Mouse (Mus musculus) liver, embryonic 13.5 days (tissue): Measurements from ENCODE around the gene Trim41. TPM values are rescaled to one million over a fixed set of nuclear protein-coding genes. Genes with fewer than 3 reads are reported as not detected.
"Not testable (repeated sequence)": the region's sequence is repeated elsewhere in the genome, so short reads cannot be mapped to it uniquely, and the experiment has no call there.

ENCODE experiments used
- ATAC-seq: fragments of 200-750 bp; cut with Nextera tagmentation; 2 replicates; pipeline ENCODE4 v1.8.0; 2017; ENCODE audit warnings: low read depth, mild to moderate bottlenecking, moderate number of reproducible peaks, moderate library complexity
- DNase-seq: peaks from one replicate; pipeline ENCODE4 v3.0.0; 2022
- H3K27ac ChIP-seq: fragments of 300-500 bp; sonication (generic); 2 replicates; pipeline ENCODE4 v1.5.1; 2015; ENCODE audit warnings: moderate library complexity, mild to moderate bottlenecking, inconsistent platforms
- H3K27me3 ChIP-seq: fragments of 300-500 bp; sonication (generic); 2 replicates; pipeline ENCODE4 v1.6.1; 2015; ENCODE audit warnings: mild to moderate bottlenecking, inconsistent platforms
- H3K36me3 ChIP-seq: fragments of 300-500 bp; sonication (generic); 2 replicates; pipeline ENCODE4 v1.6.1; 2015; ENCODE audit warnings: mild to moderate bottlenecking, inconsistent platforms
- H3K4me1 ChIP-seq: fragments of 300-500 bp; sonication (generic); replicated peaks from 2 replicates; pipeline ENCODE4 v1.6.1; 2015; ENCODE audit warnings: inconsistent platforms
- H3K4me2 ChIP-seq: fragments of 300-500 bp; sonication (generic); 2 replicates; pipeline ENCODE4 v1.6.1; 2015; ENCODE audit warnings: inconsistent platforms, mild to moderate bottlenecking, moderate library complexity
- H3K4me3 ChIP-seq: fragments of 300-500 bp; sonication (generic); replicated peaks from 2 replicates; pipeline ENCODE4 v1.5.1; 2015; ENCODE audit warnings: mild to moderate bottlenecking, inconsistent platforms
- H3K9ac ChIP-seq: fragments of 300-500 bp; sonication (generic); 2 replicates; pipeline ENCODE4 v1.6.1; 2015; ENCODE audit warnings: mild to moderate bottlenecking, inconsistent platforms
- H3K9me3 ChIP-seq: fragments of 300-500 bp; sonication (generic); replicated peaks from 2 replicates; pipeline ENCODE4 v1.6.1; 2016; ENCODE audit warnings: inconsistent platforms
- WGBS: fragments of 180-500 bp; shearing (Covaris S2); methylation state at CpG from one replicate; pipeline ENCODE4 v1.1.7; 2015; ENCODE audit not compliant: insufficient replicate concordance; 5-methylcytosine and 5-hydroxymethylcytosine counted together
- polyA plus RNA-seq: library from polyadenylated mRNA; unstranded; fragments of >200 nt; fragmentation: Nextera tagmentation; extraction: Ambion mirVana; gene quantifications from 2 replicates; pipeline ENCODE4 v1.2.1, GENCODE M21; 2015

The Trim41 gene
- polyA plus RNA-seq, 1 experiment from 2014 or later, result 2.4 TPM

DNA sequence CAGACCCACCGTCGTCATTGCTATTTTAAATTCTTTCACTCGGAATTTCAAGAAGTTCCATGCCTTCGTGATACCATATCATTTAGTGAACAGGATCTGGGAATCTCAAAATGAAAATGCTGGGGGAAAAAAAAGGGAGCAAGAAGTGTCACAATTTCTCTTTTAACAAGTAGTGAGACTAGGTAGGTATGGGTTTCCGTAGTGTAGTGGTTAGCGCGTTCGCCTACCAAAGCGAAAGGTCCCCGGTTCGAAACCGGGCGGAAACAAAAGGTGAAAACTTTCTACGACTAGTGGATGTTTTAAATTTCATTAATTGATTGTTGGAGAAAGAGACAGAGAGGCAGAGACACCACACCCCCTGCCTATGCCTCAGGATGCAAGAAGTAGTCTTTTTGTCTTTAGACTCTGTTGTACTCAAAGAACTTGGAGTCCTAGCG, 6.4 kb upstream of the Trim41 start:
- Histone ChIP-seq H3K9ac (peak overlapping the region; percentile 59), H3K9me3 (peaks cover 6% of the 10 kb centered on the region; the same call in 1 of the 2 replicates), H3K4me2 (peak overlapping the region; percentile 85), H3K36me3 (peaks cover 3% of the 10 kb centered on the region; the same call in 1 of the 2 replicates), H3K4me1 (peaks cover 57% of the 10 kb centered on the region), H3K27me3 (peaks cover 27% of the 10 kb centered on the region), H3K4me3 (peak overlapping the region; percentile 61), H3K27ac (no peak overlapping the region)
- DNase-seq (peak; percentile 76), ATAC-seq (peak; percentile 74)
- under 1% methylated on average over 15 of the region's 15 CpGs for WGBS

- Histone ChIP-seq H3K27ac (no peak overlapping the region), H3K9me3 (peaks cover 4% of the 10 kb centered on the region; the same call in 1 of the 2 replicates), H3K36me3 (peaks cover 1% of the 10 kb centered on the region; the same call in 1 of the 2 replicates), H3K4me1 (peaks cover 57% of the 10 kb centered on the region), H3K4me3 (peak overlapping the region; percentile 61), H3K9ac (peak overlapping the region; percentile 47; the same call in 1 of the 2 replicates), H3K4me2 (peak overlapping the region; percentile 85), H3K27me3 (peaks cover 26% of the 10 kb centered on the region)
- WGBS, result 31% methylated on average over 14 of the region's 14 CpGs
- ATAC-seq, result no peak
- DNase-seq, result no peak
These were observed 5.8 kb upstream of the Trim41 start for GRCm38 (mm10) chr11:48822768-48823512.

DNA sequence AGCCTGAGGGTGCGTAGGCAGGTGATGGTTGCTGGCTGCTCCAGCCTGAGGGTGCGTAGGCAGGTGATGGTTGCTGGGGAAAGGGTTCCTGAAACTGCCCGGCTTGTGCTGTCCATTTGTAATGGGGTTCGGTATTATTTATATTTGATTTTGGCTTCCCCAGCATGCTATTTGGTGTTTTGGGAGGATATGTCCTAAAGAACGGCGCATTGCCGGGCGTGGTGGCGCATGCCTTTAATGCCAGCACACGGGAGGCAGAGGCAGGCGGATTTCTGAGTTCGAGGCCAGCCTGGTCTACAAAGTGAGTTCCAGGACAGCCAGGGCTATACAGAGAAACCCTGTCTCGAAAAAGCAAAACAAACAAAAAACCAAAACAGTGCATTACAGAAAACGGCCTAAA, 4.1 kb upstream of the Trim41 start:
- not testable (repeated sequence) for H3K4me3 ChIP-seq, H3K27ac ChIP-seq, H3K36me3 ChIP-seq, H3K4me2 ChIP-seq, H3K9ac ChIP-seq, ATAC-seq, H3K9me3 ChIP-seq, DNase-seq
- H3K4me1 ChIP-seq, result peaks cover 49% of the 10 kb centered on the region
- peaks cover 15% of the 10 kb centered on the region for H3K27me3 ChIP-seq
- WGBS, result 74% methylated on average over 14 of the region's 14 CpGs

- no peak overlapping the region for H3K4me2 ChIP-seq
- no peak for DNase-seq
- no peak overlapping the region for H3K4me3 ChIP-seq
- no peaks in the 10 kb centered on the region for H3K9me3 ChIP-seq
- H3K36me3 ChIP-seq, result peaks cover 4% of the 10 kb centered on the region; the same call in 1 of the 2 replicates
- peaks cover 59% of the 10 kb centered on the region for H3K4me1 ChIP-seq
- no peak for ATAC-seq
- H3K27me3 ChIP-seq, result peaks cover 15% of the 10 kb centered on the region
- peak overlapping the region; percentile 4; the same call in 1 of the 2 replicates for H3K27ac ChIP-seq
- H3K9ac ChIP-seq, result no peak overlapping the region
These were observed 3.1 kb upstream of the Trim41 start for GRCm38 (mm10) chr11:48820308-48820674.

DNA sequence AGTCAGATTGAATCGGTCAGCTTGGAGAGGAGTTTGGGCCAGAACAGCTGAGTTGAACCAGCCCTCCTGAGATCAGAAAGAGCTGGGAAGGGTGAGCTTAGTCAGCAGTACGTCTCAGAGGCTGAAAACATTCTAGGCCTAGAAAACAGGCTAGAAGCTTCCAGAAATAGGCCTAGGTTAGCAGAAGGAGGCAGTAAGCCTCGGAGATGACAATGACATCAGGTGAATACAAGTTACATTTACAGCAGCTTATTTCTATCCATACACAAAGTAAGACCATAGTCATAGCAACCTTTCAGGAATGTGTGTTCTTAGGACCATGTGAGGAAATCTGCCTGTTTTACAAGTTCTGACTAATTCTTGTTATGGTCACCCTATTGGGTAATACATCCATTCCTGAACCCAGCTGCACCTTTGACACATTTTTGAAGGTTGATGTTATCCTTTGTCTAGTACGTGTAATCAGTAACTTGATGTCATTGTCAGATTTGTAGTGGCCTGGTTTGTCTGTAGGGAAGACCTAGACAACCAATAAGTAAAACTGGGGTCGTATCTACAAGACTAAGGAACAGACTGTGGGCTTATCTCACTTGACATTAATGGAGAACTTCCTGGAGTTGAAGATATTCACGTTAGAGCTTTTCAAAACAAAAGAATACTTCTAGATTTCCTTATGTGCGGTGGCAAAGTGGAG, 2.6 kb upstream of the Trim41 start:
- Histone ChIP-seq H3K4me3 (no peak overlapping the region), H3K27ac (peak overlapping the region; percentile 21; the same call in 1 of the 2 replicates), H3K4me1 (peaks cover 61% of the 10 kb centered on the region), H3K4me2 (no peak overlapping the region), H3K36me3 (peaks cover 6% of the 10 kb centered on the region; the same call in 1 of the 2 replicates), H3K9ac (no peak overlapping the region), H3K27me3 (peaks cover 11% of the 10 kb centered on the region), H3K9me3 (no peaks in the 10 kb centered on the region)
- DNase-seq (no peak), ATAC-seq (no peak)
- 39% methylated on average over 7 of the region's 7 CpGs for WGBS

DNA sequence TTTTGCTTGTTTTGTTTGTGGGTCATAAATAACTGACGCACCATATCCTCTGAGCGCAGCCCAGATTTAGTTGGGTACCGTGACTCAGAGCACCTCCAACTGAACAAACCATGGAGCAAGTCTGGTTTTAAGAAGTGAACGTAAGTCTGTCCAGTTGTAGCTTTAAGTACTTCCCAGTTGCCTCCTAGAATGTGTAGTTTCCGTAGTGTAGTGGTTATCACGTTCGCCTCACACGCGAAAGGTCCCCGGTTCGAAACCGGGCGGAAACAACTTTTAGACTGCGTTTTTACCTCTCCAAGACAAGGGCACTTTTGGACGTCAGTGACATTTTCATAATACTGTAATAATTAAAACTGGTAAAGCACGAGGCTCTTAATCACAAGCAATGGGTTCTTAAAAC, 1.2 kb upstream of the Trim41 start:
- under 1% methylated on average over 16 of the region's 16 CpGs for WGBS
- Histone ChIP-seq H3K27ac (peak overlapping the region; percentile 95; the same call in 1 of the 2 replicates), H3K9ac (peak overlapping the region; percentile 86), H3K27me3 (no peaks in the 10 kb centered on the region), H3K4me2 (peak overlapping the region; percentile 91), H3K36me3 (peaks cover 8% of the 10 kb centered on the region; the same call in 1 of the 2 replicates), H3K9me3 (no peaks in the 10 kb centered on the region), H3K4me1 (peaks cover 59% of the 10 kb centered on the region), H3K4me3 (peak overlapping the region; percentile 86)
- DNase-seq (peak; percentile 85), ATAC-seq (no peak)

GRCm38 (mm10) chr11:48817794-48818193, 641 bp upstream of the Trim41 start:
- DNase-seq (no peak), ATAC-seq (no peak)
- Histone ChIP-seq H3K36me3 (peaks cover 12% of the 10 kb centered on the region), H3K9ac (peak overlapping the region; percentile 86), H3K4me1 (peaks cover 54% of the 10 kb centered on the region), H3K9me3 (no peaks in the 10 kb centered on the region), H3K4me3 (peak overlapping the region; percentile 86), H3K27ac (peak overlapping the region; percentile 95), H3K27me3 (no peaks in the 10 kb centered on the region), H3K4me2 (peak overlapping the region; percentile 91)
- WGBS, result 8% methylated on average over 9 of the region's 9 CpGs

DNA sequence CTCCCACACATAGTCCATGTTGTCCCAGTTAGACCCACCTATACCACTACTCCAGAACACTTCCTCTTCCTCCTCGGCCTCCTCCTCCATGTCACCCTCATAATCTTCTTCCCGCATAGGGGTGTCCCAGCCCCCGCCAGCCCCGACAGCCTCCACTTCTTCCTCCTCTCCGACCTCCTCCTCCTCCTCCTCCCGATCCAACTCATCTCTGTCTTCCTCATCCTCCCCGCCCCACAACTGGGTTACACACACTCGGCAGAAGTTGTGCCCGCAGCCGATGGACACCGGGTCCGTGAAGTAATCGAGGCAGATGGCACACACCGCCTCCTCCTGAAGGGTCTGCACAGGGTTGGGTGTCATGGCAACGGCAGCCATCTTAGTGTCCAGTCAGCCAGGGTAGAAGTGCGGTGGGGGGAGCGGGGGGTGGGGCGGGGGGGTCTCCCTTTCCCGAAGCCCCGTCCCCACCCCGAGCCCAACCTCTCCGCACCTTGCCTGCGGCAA, 822 bp downstream of the Trim41 start:
- peak; percentile 1; the same call in 1 of the 2 replicates for ATAC-seq
- 1% methylated on average over 23 of the region's 23 CpGs for WGBS

DNA sequence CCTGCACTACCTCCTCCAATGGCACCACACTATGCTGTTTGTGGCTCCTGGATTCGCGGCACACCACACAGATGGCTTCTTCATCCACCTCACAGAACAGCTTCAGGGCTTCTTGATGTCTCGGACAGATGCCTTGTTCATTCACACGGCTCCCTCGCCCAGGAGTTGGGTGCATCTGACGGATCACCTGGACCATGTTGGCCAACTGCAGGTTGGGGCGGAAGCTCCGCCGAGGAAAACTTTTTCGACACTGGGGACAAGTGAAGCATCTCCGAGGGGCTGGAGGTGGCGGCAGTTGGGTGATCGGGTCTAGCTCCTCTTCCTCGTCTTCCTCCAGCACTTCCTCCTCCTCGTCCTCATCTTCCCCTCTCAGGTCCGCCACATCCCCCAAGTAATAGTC, 1.3 kb downstream of the Trim41 start:
- 56% methylated on average over 16 of the region's 16 CpGs for WGBS
- H3K36me3 ChIP-seq, result peaks cover 31% of the 10 kb centered on the region
- peak overlapping the region; percentile 95 for H3K27ac ChIP-seq
- H3K9ac ChIP-seq, result peak overlapping the region; percentile 86
- no peaks in the 10 kb centered on the region for H3K27me3 ChIP-seq
- DNase-seq (no peak), ATAC-seq (no peak)
- H3K4me2 ChIP-seq, result peak overlapping the region; percentile 91
- H3K4me3 ChIP-seq, result peak overlapping the region; percentile 86
- H3K4me1 ChIP-seq, result peaks cover 49% of the 10 kb centered on the region
- no peaks in the 10 kb centered on the region for H3K9me3 ChIP-seq

More for the DNA sequence above, 822 bp downstream of the Trim41 start:
- peak overlapping the region; percentile 91 for H3K4me2 ChIP-seq
- DNase-seq, result peak; percentile 31
- peaks cover 27% of the 10 kb centered on the region for H3K36me3 ChIP-seq
- peak overlapping the region; percentile 86 for H3K4me3 ChIP-seq
- H3K9ac ChIP-seq, result peak overlapping the region; percentile 86
- H3K4me1 ChIP-seq, result peaks cover 52% of the 10 kb centered on the region
- peak overlapping the region; percentile 95 for H3K27ac ChIP-seq
- no peaks in the 10 kb centered on the region for H3K9me3 ChIP-seq
- H3K27me3 ChIP-seq, result no peaks in the 10 kb centered on the region

GRCm38 (mm10) chr11:48813782-48814181, 3.4 kb downstream of the Trim41 start:
- H3K36me3 ChIP-seq, result peaks cover 52% of the 10 kb centered on the region
- ATAC-seq (no peak), DNase-seq (no peak)

DNA sequence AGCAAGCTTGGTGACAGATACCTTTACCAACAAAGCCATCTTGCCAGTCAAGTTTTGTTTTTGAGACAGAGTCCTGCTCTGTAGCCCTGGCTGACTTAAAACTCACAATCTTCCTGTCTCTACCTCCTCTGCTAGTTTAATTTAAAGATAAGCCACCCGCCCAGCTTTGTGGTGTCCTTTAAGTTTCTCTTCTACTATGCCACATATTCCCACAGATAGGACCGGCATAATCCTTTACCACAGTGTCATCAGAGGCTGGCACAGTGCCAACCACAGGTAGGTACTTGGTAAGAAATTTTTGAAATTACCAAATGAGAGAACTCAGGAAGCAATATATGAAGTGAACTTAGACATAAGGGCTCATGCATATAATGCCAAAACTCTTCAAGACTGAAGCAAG, 7.0 kb downstream of the Trim41 start:
- H3K27me3 ChIP-seq, result no peaks in the 10 kb centered on the region
- WGBS, result 45% methylated on average over 2 of the region's 2 CpGs
- peaks cover 36% of the 10 kb centered on the region for H3K4me1 ChIP-seq
- ATAC-seq (no peak), DNase-seq (no peak)
- H3K9ac ChIP-seq, result no peak overlapping the region
- H3K4me2 ChIP-seq, result no peak overlapping the region
- H3K4me3 ChIP-seq, result no peak overlapping the region
- no peaks in the 10 kb centered on the region for H3K9me3 ChIP-seq
- peaks cover 83% of the 10 kb centered on the region for H3K36me3 ChIP-seq
- H3K27ac ChIP-seq, result peak overlapping the region; percentile 25; the same call in 1 of the 2 replicates

More at GRCm38 (mm10) chr11:48813782-48814181, 3.4 kb downstream of the Trim41 start:
- no peak overlapping the region for H3K4me3 ChIP-seq
- no peak overlapping the region for H3K27ac ChIP-seq
- H3K9ac ChIP-seq, result no peak overlapping the region
- peaks cover 35% of the 10 kb centered on the region for H3K4me1 ChIP-seq
- no peaks in the 10 kb centered on the region for H3K9me3 ChIP-seq
- no peaks in the 10 kb centered on the region for H3K27me3 ChIP-seq
- H3K4me2 ChIP-seq, result no peak overlapping the region
